Mouse (Mus musculus) kidney, embryonic 15.5 days (tissue): Measurements from ENCODE around the gene Oas1f. TPM values are rescaled to one million over a fixed set of nuclear protein-coding genes. Genes with fewer than 3 reads are reported as not detected.
"Not testable (repeated sequence)": the region's sequence is repeated elsewhere in the genome, so short reads cannot be mapped to it uniquely, and the experiment has no call there.

Source experiments
- ATAC-seq: fragments of 200-750 bp; cut with Nextera tagmentation; replicated peaks from 2 replicates; pipeline ENCODE4 v1.8.0; 2017; ENCODE audit warnings: moderate TSS enrichment; ENCODE audit not compliant: low FRiP score
- H3K27ac ChIP-seq: fragments of 300-500 bp; sonication (generic); 2 replicates; pipeline ENCODE4 v1.5.1; 2015; ENCODE audit warnings: mild to moderate bottlenecking, inconsistent platforms
- H3K27me3 ChIP-seq: fragments of 300-500 bp; sonication (generic); 2 replicates; pipeline ENCODE4 v1.6.1; 2015; ENCODE audit warnings: inconsistent platforms
- H3K36me3 ChIP-seq: fragments of 300-500 bp; sonication (generic); 2 replicates; pipeline ENCODE4 v1.6.1; 2015; ENCODE audit warnings: inconsistent platforms
- H3K4me1 ChIP-seq: fragments of 300-500 bp; sonication (generic); 2 replicates; pipeline ENCODE4 v1.6.1; 2015; ENCODE audit warnings: inconsistent platforms
- H3K4me2 ChIP-seq: fragments of 300-500 bp; sonication (generic); 2 replicates; pipeline ENCODE4 v1.6.1; 2015; ENCODE audit warnings: moderate library complexity, mild to moderate bottlenecking, inconsistent platforms
- H3K4me3 ChIP-seq: fragments of 300-500 bp; sonication (generic); replicated peaks from 2 replicates; pipeline ENCODE4 v1.5.1; 2015; ENCODE audit warnings: mild to moderate bottlenecking, inconsistent platforms
- H3K9ac ChIP-seq: fragments of 300-500 bp; sonication (generic); 2 replicates; pipeline ENCODE4 v1.6.1; 2015; ENCODE audit warnings: mild to moderate bottlenecking, inconsistent platforms
- H3K9me3 ChIP-seq: fragments of 300-500 bp; sonication (generic); replicated peaks from 2 replicates; pipeline ENCODE4 v1.6.1; 2016; ENCODE audit warnings: inconsistent platforms
- WGBS: fragments of 180-500 bp; shearing (Covaris S2); methylation state at CpG from one replicate; pipeline ENCODE4 v1.1.7; 2015; ENCODE audit warnings: mixed read lengths; 5-methylcytosine and 5-hydroxymethylcytosine counted together
- polyA plus RNA-seq: library from polyadenylated mRNA; unstranded; fragments of >200 nt; fragmentation: Nextera tagmentation; extraction: Ambion mirVana; gene quantifications from 2 replicates; pipeline ENCODE4 v1.2.1, GENCODE M21; 2015

The Oas1f gene
- 0.10 TPM in 1 of 2 replicates, not detected in the other for polyA plus RNA-seq

DNA sequence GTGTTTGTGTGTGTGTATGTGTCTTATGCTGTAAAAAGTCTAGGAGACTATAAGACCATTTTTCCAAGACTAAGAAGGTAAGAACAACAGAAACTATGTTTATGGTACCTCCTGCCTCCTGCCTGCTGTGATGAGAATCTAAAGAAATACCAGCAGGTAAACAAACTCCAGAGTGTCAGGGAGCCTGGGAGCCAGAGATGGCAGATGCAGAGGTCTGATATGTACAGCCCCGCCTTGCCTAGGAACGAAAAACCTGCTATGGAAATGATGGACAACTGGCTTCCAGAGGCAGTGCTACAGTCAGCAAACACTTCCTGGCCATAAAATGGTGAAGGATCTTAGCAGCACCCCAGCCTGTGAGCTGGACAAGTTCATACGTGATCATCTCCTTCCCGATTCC is at the start of gene Oas1f:
TSS of gene Oas1f (plus strand) at position 301 of the 400 bp plus-strand sequence.
- no peaks in the 10 kb centered on the region for H3K27me3 ChIP-seq
- ATAC-seq: no peak
- H3K36me3 ChIP-seq: no peaks in the 10 kb centered on the region
- no peak within 1 kb of the TSS for H3K27ac ChIP-seq
- H3K4me2 ChIP-seq: no peak within 1 kb of the TSS
- H3K4me1 ChIP-seq: no peaks in the 10 kb centered on the region
- H3K9me3 ChIP-seq: no peaks in the 10 kb centered on the region
- 68% methylated on average over 4 of the region's 4 CpGs for WGBS
- H3K9ac ChIP-seq: no peak within 1 kb of the TSS
- H3K4me3 ChIP-seq: no peak within 1 kb of the TSS

DNA sequence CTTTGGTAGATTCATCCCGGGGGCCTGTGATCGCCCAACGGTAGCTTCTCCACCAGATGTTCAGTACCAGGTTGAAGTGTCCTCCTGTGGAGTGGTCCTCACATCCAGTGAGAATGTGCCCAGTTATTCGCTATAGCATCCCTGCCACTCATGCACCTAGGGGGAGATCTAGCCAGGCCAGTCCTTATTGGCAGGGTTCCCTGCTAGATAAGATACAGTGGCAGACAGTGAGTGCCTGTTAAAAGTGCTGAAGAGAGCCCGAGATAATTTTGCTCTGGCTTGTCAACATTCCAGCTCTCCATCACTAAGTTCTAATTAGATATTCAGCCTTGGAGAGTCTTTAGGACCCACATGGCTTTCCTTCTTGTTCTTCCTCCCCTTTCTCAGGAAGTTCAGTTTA is 49.0 kb upstream of the Oas1f start:
- WGBS: 80% methylated on average over 5 of the region's 5 CpGs
- H3K4me2 ChIP-seq, H3K9me3 ChIP-seq, H3K36me3 ChIP-seq, H3K27ac ChIP-seq, H3K4me3 ChIP-seq, H3K4me1 ChIP-seq, ATAC-seq, H3K9ac ChIP-seq, H3K27me3 ChIP-seq: not testable (repeated sequence)

- H3K27me3 ChIP-seq, H3K36me3 ChIP-seq, H3K4me2 ChIP-seq, H3K4me3 ChIP-seq, H3K27ac ChIP-seq, H3K9me3 ChIP-seq, H3K4me1 ChIP-seq, ATAC-seq, H3K9ac ChIP-seq: not testable (repeated sequence)
- WGBS: 84% methylated on average over 2 of the region's 2 CpGs
Measured at GRCm38 (mm10) chr5:120798943-120799342, 48.2 kb upstream of the Oas1f start.

- H3K9me3 ChIP-seq: no peaks in the 10 kb centered on the region
- H3K36me3 ChIP-seq: no peaks in the 10 kb centered on the region
- no peak for ATAC-seq
- H3K27me3 ChIP-seq: no peaks in the 10 kb centered on the region
- no peak overlapping the region for H3K27ac ChIP-seq
- no peak overlapping the region for H3K4me2 ChIP-seq
- H3K4me1 ChIP-seq: no peaks in the 10 kb centered on the region
- no peak overlapping the region for H3K4me3 ChIP-seq
- 80% methylated on average over 2 of the region's 2 CpGs for WGBS
- no peak overlapping the region for H3K9ac ChIP-seq
Measured at GRCm38 (mm10) chr5:120803596-120803995, 43.6 kb upstream of the Oas1f start.

DNA sequence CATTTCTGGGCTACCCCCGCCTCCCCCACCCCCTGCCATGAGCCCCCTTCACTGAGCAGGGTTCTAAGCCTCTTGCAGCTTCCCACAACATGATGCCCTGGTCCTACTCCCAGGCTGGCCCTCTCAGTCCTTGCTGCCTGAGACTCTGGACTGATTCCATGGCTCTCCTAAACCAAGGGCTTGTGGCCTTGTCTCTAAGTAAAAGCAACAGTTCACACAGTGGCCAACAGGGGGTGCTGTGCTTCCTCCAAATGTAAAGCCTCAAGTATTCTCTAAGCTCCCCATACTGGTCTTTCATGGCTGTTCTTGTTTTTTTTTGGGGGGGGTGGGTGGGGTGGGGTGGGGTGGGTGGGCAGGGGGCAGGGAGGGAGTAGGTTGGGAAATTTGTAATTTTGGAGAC is 40.7 kb upstream of the Oas1f start:
- 81% methylated on average over 1 of the region's 1 CpGs for WGBS

DNA sequence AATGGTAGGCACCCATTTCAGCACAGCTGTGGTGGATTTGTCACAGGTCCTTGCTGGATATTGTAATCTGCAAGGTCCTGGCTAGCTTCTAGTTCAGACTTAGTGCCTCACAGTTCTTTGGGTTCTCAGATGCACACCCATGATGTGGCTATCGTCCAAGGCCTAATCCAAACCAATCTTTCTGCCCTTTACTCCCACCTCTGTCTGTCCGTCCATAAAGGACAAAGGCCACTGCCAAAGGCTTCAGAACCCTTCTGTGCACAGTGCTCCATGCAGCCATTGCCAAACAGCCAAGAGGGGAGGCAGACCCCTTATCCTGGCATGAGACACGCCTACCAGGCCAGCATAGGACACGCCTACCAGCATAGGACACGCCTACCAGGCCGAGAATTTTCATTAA is 38.0 kb upstream of the Oas1f start:
- WGBS: 38% methylated on average over 6 of the region's 6 CpGs
- ATAC-seq: no peak

More for the DNA sequence above, 40.7 kb upstream of the Oas1f start:
- H3K27ac ChIP-seq: no peak overlapping the region
- H3K9ac ChIP-seq: no peak overlapping the region
- no peaks in the 10 kb centered on the region for H3K9me3 ChIP-seq
- no peak overlapping the region for H3K4me2 ChIP-seq
- H3K27me3 ChIP-seq: no peaks in the 10 kb centered on the region
- peaks cover 4% of the 10 kb centered on the region; the same call in 1 of the 2 replicates for H3K4me1 ChIP-seq
- no peaks in the 10 kb centered on the region for H3K36me3 ChIP-seq
- ATAC-seq: no peak
- H3K4me3 ChIP-seq: no peak overlapping the region

DNA sequence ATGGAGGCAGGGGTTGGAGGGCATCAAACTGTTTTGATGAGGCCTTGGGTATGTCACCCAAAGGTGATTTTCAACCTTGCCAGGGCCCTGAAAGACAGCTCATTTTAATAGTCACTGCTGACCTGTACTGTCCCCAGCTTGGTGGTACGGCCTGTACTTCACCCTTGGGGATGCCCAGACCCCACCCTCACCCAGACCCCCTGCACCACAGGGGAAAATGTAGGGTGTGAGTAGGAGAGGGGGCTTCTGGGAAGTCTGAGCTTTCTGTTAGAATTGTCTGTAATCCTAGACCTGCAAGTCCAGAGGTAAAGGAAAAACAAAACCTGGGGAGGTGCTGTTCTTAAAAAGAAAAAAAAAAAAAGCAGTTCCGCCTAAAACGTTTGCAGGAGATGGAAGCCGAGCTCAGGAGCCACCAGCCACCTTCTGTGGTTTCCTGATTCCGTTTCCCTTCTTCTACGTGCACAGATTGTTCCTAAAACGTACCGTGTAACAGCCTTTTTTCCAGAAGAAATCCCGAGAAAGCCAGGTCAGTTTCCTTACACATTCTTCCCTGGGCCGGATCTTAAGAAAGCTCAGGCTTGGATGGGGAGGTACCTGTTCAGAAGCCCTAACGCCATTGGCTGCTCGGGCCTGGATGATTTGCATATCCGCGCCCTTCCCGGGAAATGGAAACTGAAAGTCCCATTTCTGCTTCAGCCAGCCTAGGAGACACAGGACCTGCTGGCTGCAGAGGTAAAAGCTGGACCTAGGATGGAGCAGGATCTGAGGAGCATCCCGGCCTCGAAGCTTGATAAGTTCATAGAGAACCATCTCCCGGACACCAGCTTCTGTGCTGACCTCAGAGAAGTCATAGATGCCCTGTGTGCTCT is 35.0 kb upstream of the Oas1f start, which contains the start of gene Oas1c:
TSS of gene Oas1c (minus strand) at position 564 of the 869 bp plus-strand sequence.
- Histone ChIP-seq H3K9ac (peak within 1 kb of the TSS; percentile 17; the same call in 1 of the 2 replicates), H3K27ac (peak within 1 kb of the TSS; percentile 85), H3K27me3 (no peaks in the 10 kb centered on the region), H3K36me3 (no peaks in the 10 kb centered on the region), H3K4me2 (peak within 1 kb of the TSS; percentile 60), H3K4me3 (peak within 1 kb of the TSS; percentile 38), H3K4me1 (peaks cover 16% of the 10 kb centered on the region), H3K9me3 (no peaks in the 10 kb centered on the region)
- WGBS: 4% methylated on average over 18 of the region's 18 CpGs
- peak; percentile 92 for ATAC-seq

More for the DNA sequence above, 38.0 kb upstream of the Oas1f start:
- no peak overlapping the region for H3K4me2 ChIP-seq
- no peaks in the 10 kb centered on the region for H3K36me3 ChIP-seq
- no peaks in the 10 kb centered on the region for H3K9me3 ChIP-seq
- H3K4me3 ChIP-seq: no peak overlapping the region
- no peaks in the 10 kb centered on the region for H3K27me3 ChIP-seq
- H3K4me1 ChIP-seq: peaks cover 16% of the 10 kb centered on the region
- no peak overlapping the region for H3K27ac ChIP-seq
- H3K9ac ChIP-seq: no peak overlapping the region

GRCm38 (mm10) chr5:120813023-120813422 is 34.1 kb upstream of the Oas1f start:
- no peaks in the 10 kb centered on the region for H3K9me3 ChIP-seq
- peak overlapping the region; percentile 60 for H3K4me2 ChIP-seq
- H3K4me3 ChIP-seq: peak overlapping the region; percentile 38
- H3K9ac ChIP-seq: no peak overlapping the region; the same call in 1 of the 2 replicates
- ATAC-seq: 0 out of 2 replicates have a peak, but pooled peaks have one; percentile 3
- peaks cover 16% of the 10 kb centered on the region for H3K4me1 ChIP-seq
- WGBS: 77% methylated on average over 6 of the region's 6 CpGs
- H3K36me3 ChIP-seq: no peaks in the 10 kb centered on the region
- H3K27ac ChIP-seq: no peak overlapping the region
- no peaks in the 10 kb centered on the region for H3K27me3 ChIP-seq

DNA sequence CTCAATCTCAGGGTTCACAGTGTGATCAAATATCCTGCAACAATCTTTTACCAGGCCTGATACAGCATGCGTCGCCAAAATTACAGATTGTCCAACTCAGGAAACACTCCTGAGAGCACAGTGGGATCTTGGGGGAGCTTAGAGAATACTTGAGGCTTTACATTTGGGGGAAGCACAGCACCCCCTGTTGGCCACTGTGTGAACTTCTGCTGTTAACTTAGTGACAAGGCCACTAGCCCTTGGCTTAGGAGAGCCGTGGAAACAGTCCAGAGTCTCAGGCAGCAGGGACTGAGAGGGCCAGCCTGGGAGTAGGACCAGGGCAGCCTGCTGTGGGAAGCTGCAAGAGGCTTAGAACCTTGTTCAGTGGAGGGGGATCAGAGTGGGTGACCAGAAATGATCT is 31.2 kb upstream of the Oas1f start:
- no peak for ATAC-seq

DNA sequence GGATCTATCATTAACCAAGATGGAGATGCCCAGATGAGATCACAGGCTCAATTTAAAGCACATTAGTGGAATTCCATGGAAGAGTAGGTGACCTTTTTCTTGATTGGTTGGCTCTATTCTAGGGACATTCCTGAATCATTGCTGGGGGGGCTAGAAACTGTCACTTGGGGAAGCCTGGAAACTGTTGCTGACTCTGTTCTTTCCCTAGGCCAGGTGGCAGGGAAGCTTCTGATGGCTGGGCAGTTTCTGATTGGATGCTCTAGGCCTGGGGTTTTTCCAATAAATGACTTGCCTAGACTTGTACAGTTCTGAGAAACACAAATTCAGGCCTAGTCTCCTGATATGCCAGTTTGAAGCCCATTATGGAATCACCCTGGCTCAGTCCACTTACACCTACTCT is 28.2 kb upstream of the Oas1f start:
- no peak overlapping the region for H3K9ac ChIP-seq
- H3K4me1 ChIP-seq: no peaks in the 10 kb centered on the region
- ATAC-seq: no peak
- peaks cover 5% of the 10 kb centered on the region; the same call in 1 of the 2 replicates for H3K9me3 ChIP-seq
- H3K4me3 ChIP-seq: no peak overlapping the region
- H3K27me3 ChIP-seq: no peaks in the 10 kb centered on the region
- H3K4me2 ChIP-seq: no peak overlapping the region
- H3K36me3 ChIP-seq: no peaks in the 10 kb centered on the region
- H3K27ac ChIP-seq: no peak overlapping the region

More for the DNA sequence above, 31.2 kb upstream of the Oas1f start:
- Histone ChIP-seq H3K36me3 (no peaks in the 10 kb centered on the region), H3K9me3 (peaks cover 5% of the 10 kb centered on the region; the same call in 1 of the 2 replicates), H3K4me2 (no peak overlapping the region), H3K27ac (no peak overlapping the region), H3K4me1 (peaks cover 16% of the 10 kb centered on the region), H3K4me3 (no peak overlapping the region), H3K27me3 (no peaks in the 10 kb centered on the region), H3K9ac (no peak overlapping the region)
- WGBS: 72% methylated on average over 3 of the region's 3 CpGs

GRCm38 (mm10) chr5:120831031-120831430 is 16.1 kb upstream of the Oas1f start:
- Histone ChIP-seq H3K4me2 (no peak overlapping the region), H3K9me3 (no peaks in the 10 kb centered on the region), H3K27ac (no peak overlapping the region), H3K36me3 (no peaks in the 10 kb centered on the region), H3K4me3 (no peak overlapping the region), H3K4me1 (peaks cover 5% of the 10 kb centered on the region), H3K9ac (no peak overlapping the region), H3K27me3 (peaks cover 3% of the 10 kb centered on the region; the same call in 1 of the 2 replicates)
- 81% methylated on average over 4 of the region's 4 CpGs for WGBS
- no peak for ATAC-seq
